Mouse (Mus musculus) hindbrain, embryonic 12.5 days (tissue): ENCODE data around the gene Alox12. TPM values are rescaled to one million over a fixed set of nuclear protein-coding genes. Genes with fewer than 3 reads are reported as not detected.

ENCODE experiments used
- ATAC-seq: fragments of 200-750 bp; cut with Nextera tagmentation; 2 replicates; pipeline ENCODE4 v1.8.0; 2017; ENCODE audit warnings: moderate TSS enrichment; ENCODE audit not compliant: low FRiP score
- H3K27ac ChIP-seq: fragments of 300-500 bp; sonication (generic); 2 replicates; pipeline ENCODE4 v1.5.1; 2016; ENCODE audit warnings: mild to moderate bottlenecking
- H3K27me3 ChIP-seq: fragments of 300-500 bp; sonication (generic); 2 replicates; pipeline ENCODE4 v1.6.1; 2016; ENCODE audit warnings: mild to moderate bottlenecking
- H3K36me3 ChIP-seq: fragments of 300-500 bp; sonication (generic); 2 replicates; pipeline ENCODE4 v1.6.1; 2016; ENCODE audit warnings: mild to moderate bottlenecking
- H3K4me1 ChIP-seq: fragments of 300-500 bp; sonication (generic); 2 replicates; pipeline ENCODE4 v1.6.1; 2016
- H3K4me2 ChIP-seq: fragments of 300-500 bp; sonication (generic); replicated peaks from 2 replicates; pipeline ENCODE4 v1.6.1; 2016; ENCODE audit warnings: mild to moderate bottlenecking
- H3K4me3 ChIP-seq: fragments of 300-500 bp; sonication (generic); 2 replicates; pipeline ENCODE4 v1.5.1; 2016; ENCODE audit warnings: mild to moderate bottlenecking
- H3K9ac ChIP-seq: fragments of 300-500 bp; sonication (generic); 2 replicates; pipeline ENCODE4 v1.6.1; 2016; ENCODE audit warnings: mild to moderate bottlenecking, moderate library complexity
- H3K9me3 ChIP-seq: fragments of 300-500 bp; sonication (generic); replicated peaks from 2 replicates; pipeline ENCODE4 v1.6.1; 2016; ENCODE audit warnings: mild to moderate bottlenecking
- WGBS: fragments of 180-500 bp; shearing (Covaris S2); methylation state at CpG from one replicate; pipeline ENCODE4 v1.1.7; 2016; 5-methylcytosine and 5-hydroxymethylcytosine counted together
- polyA plus RNA-seq: library from polyadenylated mRNA; unstranded; fragments of >200 nt; fragmentation: Nextera tagmentation; extraction: Ambion mirVana; gene quantifications from 2 replicates; pipeline ENCODE4 v1.2.1, GENCODE M21; 2016

Alox12 gene
- 2.2 and 3.3 TPM in 2 replicates for polyA plus RNA-seq

DNA sequence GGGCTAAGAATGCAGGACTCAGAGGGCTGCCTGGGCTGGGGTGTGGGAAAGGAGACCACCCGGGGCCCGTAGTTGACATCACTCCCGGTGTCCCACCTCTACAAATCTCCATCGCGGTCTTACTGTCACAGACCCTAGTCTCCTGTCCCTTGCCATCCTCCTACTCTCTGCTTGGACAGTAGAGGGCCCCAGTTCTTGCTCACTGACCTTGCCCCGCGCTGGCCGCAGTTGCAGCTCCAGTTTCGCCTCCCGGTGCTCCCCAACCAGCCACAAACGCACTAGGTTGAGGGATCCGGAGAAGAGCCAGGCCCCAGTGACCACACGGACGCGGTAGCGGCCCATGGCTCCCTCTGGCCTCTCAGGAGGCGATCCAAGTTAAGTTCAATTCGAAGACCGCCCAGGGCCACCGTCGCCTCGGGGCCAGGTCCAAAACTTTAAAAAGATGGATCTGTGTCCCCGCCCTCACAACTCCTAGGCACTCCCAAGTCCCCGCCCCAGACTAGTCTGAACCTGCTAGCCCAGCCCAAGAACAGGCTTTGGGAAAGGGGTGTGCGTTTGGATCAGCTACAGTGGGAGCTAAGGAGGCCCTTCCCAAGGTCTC lies at the start of gene Alox12:
Gene Alox12, minus strand, starts transcription at position 423 of the 601 bp plus-strand sequence.
- 1% methylated on average over 25 of the region's 25 CpGs for WGBS
- H3K27me3 ChIP-seq: peaks cover 60% of the 10 kb centered on the region
- H3K9ac ChIP-seq: no peak within 1 kb of the TSS
- no peaks in the 10 kb centered on the region for H3K36me3 ChIP-seq
- no peak for ATAC-seq
- H3K4me1 ChIP-seq: peaks cover 10% of the 10 kb centered on the region
- no peak within 1 kb of the TSS for H3K27ac ChIP-seq
- peak within 1 kb of the TSS; percentile 46 for H3K4me2 ChIP-seq
- peak within 1 kb of the TSS; percentile 20 for H3K4me3 ChIP-seq
- no peaks in the 10 kb centered on the region for H3K9me3 ChIP-seq

DNA sequence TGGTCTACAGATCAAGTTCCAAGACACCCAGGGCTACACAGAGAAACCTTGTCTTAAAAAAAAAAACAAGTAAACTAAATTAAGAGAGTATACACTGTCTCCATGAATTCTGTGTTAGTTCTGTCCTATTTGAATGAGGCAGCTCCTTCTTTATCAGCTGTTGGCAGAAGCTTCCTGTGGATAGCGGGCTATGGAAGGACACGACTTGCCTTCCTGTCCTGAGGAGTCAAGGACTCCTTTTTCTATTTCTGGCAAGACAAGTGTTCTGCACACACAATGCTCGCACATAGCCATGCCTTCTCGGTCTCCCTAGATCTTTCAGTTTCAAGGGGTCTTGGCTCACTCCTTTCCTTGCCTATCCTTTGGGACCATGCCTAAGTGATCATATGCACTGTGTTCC lies 47.1 kb upstream of the Alox12 start:
- Histone ChIP-seq H3K36me3 (no peaks in the 10 kb centered on the region), H3K27ac (no peak overlapping the region), H3K4me3 (no peak overlapping the region), H3K27me3 (no peaks in the 10 kb centered on the region), H3K9ac (no peak overlapping the region), H3K9me3 (no peaks in the 10 kb centered on the region), H3K4me1 (no peaks in the 10 kb centered on the region), H3K4me2 (no peak overlapping the region)
- WGBS: 88% methylated on average over 4 of the region's 4 CpGs
- ATAC-seq: no peak

DNA sequence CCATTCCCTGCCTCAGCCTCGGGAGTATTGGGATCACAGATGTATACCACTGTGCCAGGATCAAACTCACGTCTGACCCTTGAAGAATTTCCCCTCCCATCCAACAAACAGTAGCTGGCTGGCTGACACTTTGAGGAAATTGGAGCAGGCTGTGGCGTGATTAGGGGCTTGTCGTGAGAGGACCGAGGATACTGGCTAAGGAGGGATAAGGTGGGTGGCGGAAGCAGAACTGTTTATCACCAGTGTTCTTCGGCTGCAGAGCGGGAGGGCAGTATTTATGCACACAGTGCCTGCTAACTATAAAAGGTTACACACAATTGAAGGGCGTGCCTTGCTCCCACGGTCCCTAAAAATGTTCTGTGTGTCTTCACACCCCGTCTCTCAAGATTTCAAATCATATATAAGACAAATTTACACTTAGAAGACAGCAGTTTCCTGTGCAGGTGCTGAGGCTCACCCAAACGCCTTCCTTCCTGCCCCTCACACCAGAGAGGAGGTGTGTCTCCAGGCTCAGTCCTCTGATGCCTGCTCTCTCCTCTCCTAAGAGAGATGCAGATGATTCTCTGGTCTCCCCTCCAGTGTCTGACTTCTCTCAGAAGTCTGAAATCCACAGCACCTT lies 42.8 kb upstream of the Alox12 start:
- Histone ChIP-seq H3K9ac (no peak overlapping the region), H3K9me3 (no peaks in the 10 kb centered on the region), H3K4me3 (no peak overlapping the region), H3K4me1 (no peaks in the 10 kb centered on the region), H3K4me2 (no peak overlapping the region), H3K36me3 (no peaks in the 10 kb centered on the region), H3K27ac (no peak overlapping the region), H3K27me3 (no peaks in the 10 kb centered on the region)
- no peak for ATAC-seq
- 65% methylated on average over 12 of the region's 12 CpGs for WGBS

DNA sequence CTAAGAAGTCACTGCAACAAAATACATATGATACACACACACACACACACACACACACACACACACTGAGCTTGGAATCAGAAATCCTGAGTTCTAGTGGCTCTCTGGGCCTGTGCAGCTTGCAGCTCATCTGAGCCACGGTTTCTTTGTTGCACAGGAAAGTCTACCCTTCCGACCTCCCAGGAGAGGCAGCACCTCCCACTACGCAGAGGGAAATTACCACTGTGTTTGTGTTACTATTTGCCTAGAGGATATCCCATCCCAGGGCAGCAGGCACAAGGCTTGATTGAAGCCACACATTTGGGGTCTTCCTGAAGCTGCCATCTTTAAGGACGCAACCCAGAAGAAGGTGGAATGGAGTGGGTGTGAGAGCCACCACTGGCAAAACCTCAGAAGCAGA lies 42.3 kb upstream of the Alox12 start:
- no peak for ATAC-seq
- Histone ChIP-seq H3K9me3 (no peaks in the 10 kb centered on the region), H3K9ac (no peak overlapping the region), H3K36me3 (no peaks in the 10 kb centered on the region), H3K4me2 (no peak overlapping the region), H3K4me1 (no peaks in the 10 kb centered on the region), H3K27ac (no peak overlapping the region), H3K27me3 (no peaks in the 10 kb centered on the region), H3K4me3 (no peak overlapping the region)
- 56% methylated on average over 4 of the region's 4 CpGs for WGBS

DNA sequence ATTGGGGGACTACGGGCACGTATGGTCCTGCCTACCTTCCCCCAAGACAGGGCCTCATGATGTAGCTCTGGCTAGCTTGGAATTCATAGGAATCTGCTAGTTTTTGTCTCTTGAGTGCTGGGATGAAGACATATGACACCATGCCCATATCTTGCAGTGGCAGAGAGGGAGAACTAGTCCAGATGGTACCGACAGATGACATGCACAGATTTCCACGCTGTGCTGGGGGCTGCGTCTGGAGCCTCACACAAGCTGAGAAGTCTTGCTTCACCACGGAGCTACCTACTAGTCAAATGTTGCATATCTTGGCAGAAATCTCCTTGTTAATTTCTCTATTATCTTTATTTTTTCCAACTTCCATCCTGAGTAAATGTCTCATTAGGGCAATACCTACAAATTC lies 38.7 kb upstream of the Alox12 start:
- H3K4me2 ChIP-seq: no peak overlapping the region
- H3K9me3 ChIP-seq: no peaks in the 10 kb centered on the region
- H3K4me1 ChIP-seq: no peaks in the 10 kb centered on the region
- H3K36me3 ChIP-seq: no peaks in the 10 kb centered on the region
- H3K27ac ChIP-seq: no peak overlapping the region
- no peak for ATAC-seq
- WGBS: 94% methylated on average over 6 of the region's 6 CpGs
- no peak overlapping the region for H3K9ac ChIP-seq
- no peaks in the 10 kb centered on the region for H3K27me3 ChIP-seq
- H3K4me3 ChIP-seq: no peak overlapping the region

DNA sequence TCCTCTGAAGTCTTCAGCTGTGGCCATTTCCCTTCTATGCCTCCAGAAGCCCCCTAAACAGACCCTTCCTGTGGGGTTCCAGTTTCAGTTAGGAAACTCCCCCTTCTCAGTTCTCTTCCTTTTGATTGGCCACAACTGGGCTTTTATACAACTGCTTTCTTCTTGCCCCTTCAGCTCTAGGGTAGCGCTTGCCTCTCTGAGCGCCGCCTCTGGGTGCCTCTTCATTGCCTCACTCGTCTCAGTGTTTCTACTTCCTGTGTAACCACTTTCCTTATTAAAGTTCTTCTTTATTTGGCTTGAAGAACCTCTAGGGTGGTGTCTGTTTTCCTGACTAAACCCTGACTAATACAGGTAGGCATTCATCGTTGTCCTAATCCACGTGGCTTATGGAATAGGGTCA lies 36.1 kb upstream of the Alox12 start:
- Histone ChIP-seq H3K36me3 (no peaks in the 10 kb centered on the region), H3K27ac (no peak overlapping the region), H3K9me3 (no peaks in the 10 kb centered on the region), H3K27me3 (no peaks in the 10 kb centered on the region), H3K4me3 (no peak overlapping the region), H3K4me1 (no peaks in the 10 kb centered on the region), H3K4me2 (no peak overlapping the region), H3K9ac (no peak overlapping the region)
- ATAC-seq: no peak
- WGBS: 87% methylated on average over 6 of the region's 6 CpGs

DNA sequence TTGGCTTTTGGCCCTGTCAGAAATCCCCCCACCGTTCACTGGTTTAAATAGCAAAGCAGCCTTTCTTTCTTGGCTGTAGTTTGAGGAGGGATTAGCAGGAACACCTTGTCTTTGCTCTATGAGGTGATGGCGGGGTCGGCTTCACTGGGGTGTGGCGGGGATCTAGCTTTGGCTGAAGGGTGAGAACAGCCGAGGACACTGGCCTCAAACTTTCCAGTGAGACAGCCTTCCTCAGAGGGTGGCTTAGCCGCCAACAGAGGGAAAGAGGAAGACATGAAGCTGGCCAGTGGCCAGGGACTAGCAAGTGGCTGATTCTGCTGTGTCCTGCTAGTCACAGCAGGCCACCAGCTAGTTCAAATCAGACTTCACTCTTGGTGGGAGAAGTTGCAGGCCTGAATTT lies 34.1 kb upstream of the Alox12 start:
- no peak for ATAC-seq
- WGBS: 28% methylated on average over 6 of the region's 6 CpGs
- no peak overlapping the region for H3K4me3 ChIP-seq
- H3K9me3 ChIP-seq: no peaks in the 10 kb centered on the region
- no peaks in the 10 kb centered on the region for H3K36me3 ChIP-seq
- no peaks in the 10 kb centered on the region for H3K4me1 ChIP-seq
- no peak overlapping the region for H3K4me2 ChIP-seq
- H3K27ac ChIP-seq: no peak overlapping the region
- no peak overlapping the region for H3K9ac ChIP-seq
- H3K27me3 ChIP-seq: no peaks in the 10 kb centered on the region

DNA sequence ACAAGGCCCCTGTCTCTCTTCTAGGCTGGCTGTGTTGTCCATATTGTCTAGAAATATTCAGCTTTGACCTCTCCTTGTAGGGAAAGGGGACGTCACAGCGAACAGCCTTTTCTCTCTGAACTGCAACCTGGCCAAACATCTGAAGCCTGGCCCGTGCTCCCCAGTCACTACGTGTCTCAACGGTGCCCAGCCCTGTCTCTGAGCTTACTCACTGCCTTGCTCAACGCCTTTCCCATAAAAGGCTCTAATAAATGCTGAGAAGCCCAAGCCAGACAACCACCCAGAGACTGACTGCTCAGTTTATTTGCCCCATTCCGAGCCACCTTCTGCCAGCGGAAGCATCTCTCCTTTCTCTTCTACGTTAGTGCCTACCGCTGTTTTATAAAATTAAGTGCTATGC lies 32.9 kb upstream of the Alox12 start:
- Histone ChIP-seq H3K9me3 (no peaks in the 10 kb centered on the region), H3K36me3 (no peaks in the 10 kb centered on the region), H3K4me2 (no peak overlapping the region), H3K9ac (no peak overlapping the region), H3K27me3 (no peaks in the 10 kb centered on the region), H3K4me3 (no peak overlapping the region), H3K27ac (no peak overlapping the region), H3K4me1 (no peaks in the 10 kb centered on the region)
- no peak for ATAC-seq
- 87% methylated on average over 10 of the region's 10 CpGs for WGBS

DNA sequence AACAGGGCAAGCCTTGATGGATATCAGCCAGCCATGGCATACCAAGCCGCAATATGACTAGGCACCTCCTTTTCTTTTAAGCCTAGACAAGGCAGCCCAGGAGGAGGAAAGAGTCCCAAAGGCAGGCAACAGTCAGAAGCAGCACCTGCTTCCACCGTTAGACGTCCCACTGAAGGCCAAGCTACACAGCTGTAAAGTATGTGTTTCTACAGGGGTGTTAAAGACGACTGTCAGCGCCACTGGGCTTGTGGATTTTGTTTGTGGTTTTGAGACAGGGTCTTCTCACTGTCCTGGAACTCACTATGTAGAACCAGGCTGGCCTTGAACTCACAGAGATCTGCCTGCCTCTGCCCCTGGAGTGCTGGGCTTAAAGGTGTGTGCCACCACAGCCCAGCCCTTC lies 30.5 kb upstream of the Alox12 start:
- H3K9me3 ChIP-seq: no peaks in the 10 kb centered on the region
- WGBS: 80% methylated on average over 5 of the region's 5 CpGs
- H3K36me3 ChIP-seq: no peaks in the 10 kb centered on the region
- H3K9ac ChIP-seq: no peak overlapping the region
- no peak for ATAC-seq
- H3K4me3 ChIP-seq: no peak overlapping the region
- no peaks in the 10 kb centered on the region for H3K4me1 ChIP-seq
- H3K4me2 ChIP-seq: no peak overlapping the region
- no peak overlapping the region for H3K27ac ChIP-seq
- H3K27me3 ChIP-seq: no peaks in the 10 kb centered on the region

DNA sequence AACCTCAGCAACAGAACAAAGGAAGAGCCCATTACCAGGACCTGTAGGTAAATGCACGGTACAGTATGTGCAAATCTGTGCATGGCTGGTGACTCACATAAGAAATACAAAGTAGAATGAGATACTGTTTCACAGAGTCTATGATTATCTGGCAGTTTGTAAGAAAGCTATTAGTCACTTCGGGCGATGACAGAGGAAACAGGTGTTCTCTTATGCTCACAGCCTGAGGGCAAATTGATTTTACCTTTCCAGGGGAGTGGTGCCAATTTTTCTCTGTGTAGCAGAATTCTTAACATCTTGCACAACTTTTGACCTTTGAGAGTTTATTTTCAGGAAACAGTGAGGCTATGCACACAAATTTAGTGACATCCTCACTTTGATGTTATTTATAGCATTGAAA lies 29.6 kb upstream of the Alox12 start:
- ATAC-seq: no peak
- H3K36me3 ChIP-seq: no peaks in the 10 kb centered on the region
- no peak overlapping the region for H3K4me3 ChIP-seq
- no peak overlapping the region for H3K4me2 ChIP-seq
- H3K9ac ChIP-seq: no peak overlapping the region
- H3K27ac ChIP-seq: no peak overlapping the region
- no peaks in the 10 kb centered on the region for H3K9me3 ChIP-seq
- no peaks in the 10 kb centered on the region for H3K4me1 ChIP-seq
- WGBS: 87% methylated on average over 3 of the region's 3 CpGs
- H3K27me3 ChIP-seq: no peaks in the 10 kb centered on the region

DNA sequence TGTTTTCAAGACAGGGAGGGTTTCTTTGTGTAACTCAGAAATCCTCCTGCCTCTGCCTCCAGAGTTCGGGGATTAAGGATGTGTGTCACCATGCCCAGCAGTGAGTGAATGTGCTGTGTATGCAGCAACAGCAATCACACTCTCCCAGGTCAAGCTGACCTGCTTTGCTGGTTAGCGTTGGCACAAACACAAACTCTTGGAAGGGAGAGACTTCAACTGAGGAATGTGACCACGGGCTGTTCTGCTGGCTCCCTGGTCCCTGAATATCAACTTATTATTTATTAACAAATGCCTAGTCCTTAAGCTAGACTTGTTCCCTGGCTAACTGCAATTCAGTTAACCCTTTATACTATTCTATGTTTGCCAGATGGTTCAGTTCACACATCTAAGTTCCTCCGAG lies 28.5 kb upstream of the Alox12 start:
- no peaks in the 10 kb centered on the region for H3K9me3 ChIP-seq
- no peak overlapping the region for H3K4me3 ChIP-seq
- H3K27me3 ChIP-seq: no peaks in the 10 kb centered on the region
- H3K36me3 ChIP-seq: no peaks in the 10 kb centered on the region
- 85% methylated on average over 4 of the region's 4 CpGs for WGBS
- no peak overlapping the region for H3K4me2 ChIP-seq
- no peaks in the 10 kb centered on the region for H3K4me1 ChIP-seq
- no peak overlapping the region for H3K9ac ChIP-seq
- H3K27ac ChIP-seq: no peak overlapping the region
- no peak for ATAC-seq

DNA sequence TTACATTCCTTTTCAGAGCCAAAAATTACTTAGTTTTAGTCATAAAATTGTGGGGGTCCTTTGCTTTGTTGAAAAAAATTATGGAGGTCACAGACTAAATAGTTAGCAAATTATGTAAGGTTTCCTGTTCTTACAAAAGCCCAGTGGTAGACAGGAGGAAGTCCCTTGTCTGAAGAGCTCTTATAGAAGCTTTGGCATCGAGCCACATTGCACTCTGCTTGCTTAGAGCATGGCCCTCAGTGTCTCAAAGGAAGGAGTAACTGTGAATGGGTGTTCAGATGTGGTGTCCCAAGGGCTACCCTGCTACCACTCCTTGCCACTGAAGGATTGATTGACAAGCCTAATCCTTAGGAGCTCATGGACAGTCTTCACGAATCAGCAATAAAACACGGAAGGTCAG lies 25.3 kb upstream of the Alox12 start:
- WGBS: 75% methylated on average over 3 of the region's 3 CpGs
- H3K27me3 ChIP-seq: no peaks in the 10 kb centered on the region
- H3K4me3 ChIP-seq: no peak overlapping the region
- H3K9ac ChIP-seq: no peak overlapping the region
- H3K4me1 ChIP-seq: no peaks in the 10 kb centered on the region
- no peaks in the 10 kb centered on the region for H3K9me3 ChIP-seq
- H3K36me3 ChIP-seq: no peaks in the 10 kb centered on the region
- no peak overlapping the region for H3K4me2 ChIP-seq
- no peak for ATAC-seq
- no peak overlapping the region for H3K27ac ChIP-seq

DNA sequence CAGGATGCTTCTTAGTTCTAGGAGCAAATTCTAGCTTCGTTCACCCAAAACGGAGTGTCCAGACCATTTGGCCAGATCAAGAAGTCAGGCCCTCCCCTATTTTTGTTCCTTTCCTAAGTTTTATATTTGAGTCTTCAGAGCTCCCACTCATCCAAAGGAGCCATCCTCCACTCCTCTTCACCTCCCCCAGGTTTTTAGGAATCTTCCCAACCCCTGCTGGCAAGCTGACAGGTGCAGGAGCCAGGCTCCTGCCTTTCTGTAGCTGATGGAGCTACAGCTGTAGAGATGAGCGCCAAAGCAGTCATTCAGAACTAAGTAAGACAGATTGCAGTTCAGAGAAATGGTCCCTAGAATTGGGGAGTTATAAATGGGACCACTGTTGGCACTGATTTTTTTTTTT lies 23.8 kb upstream of the Alox12 start:
- Histone ChIP-seq H3K9ac (no peak overlapping the region), H3K9me3 (no peaks in the 10 kb centered on the region), H3K4me2 (no peak overlapping the region), H3K4me1 (no peaks in the 10 kb centered on the region), H3K27me3 (no peaks in the 10 kb centered on the region), H3K4me3 (no peak overlapping the region), H3K36me3 (no peaks in the 10 kb centered on the region), H3K27ac (no peak overlapping the region)
- WGBS: 73% methylated on average over 3 of the region's 3 CpGs
- ATAC-seq: no peak
